ENCODE assay signal across 23 mouse cellular contexts in the genomic region with DNA sequence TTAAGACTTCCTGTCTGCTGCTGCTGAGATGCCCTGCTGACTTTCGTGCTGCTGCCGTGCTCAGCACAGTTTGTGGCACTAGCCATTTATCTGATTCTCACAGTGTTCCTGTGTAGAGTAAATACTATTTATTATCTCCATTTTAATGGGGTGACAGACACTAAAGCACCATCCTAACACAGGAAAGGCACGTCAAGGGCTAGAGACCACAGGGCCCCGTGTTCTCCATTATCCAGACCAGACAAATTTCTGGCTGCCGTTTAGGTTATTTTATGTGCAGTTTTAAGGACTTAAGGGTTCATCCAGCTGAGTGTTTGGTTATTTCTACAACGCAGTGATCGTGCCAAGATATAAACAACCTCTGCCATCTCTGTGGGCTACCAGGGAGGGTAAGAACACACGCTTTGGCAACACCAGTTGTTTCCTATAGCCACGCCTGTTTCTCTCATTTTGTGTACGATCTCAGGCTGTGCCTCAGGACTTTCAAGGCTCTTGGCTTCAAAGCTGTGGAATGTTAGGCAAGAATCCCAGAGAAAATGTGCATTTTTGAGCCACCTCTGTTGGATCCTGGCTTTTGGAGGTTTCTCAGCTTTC.
DNase-seq lines count a peak whose midpoint lies in the region; ATAC-seq and TF ChIP-seq lines count a peak whose summit lies in the region.
"Had no signal": no experiment of that assay in that cellular context is flagged by ENCODE, and none has a peak within 500 bp of the region (broad histone marks: within the 10 kb centered on the region; RNA-seq: fewer than 3 reads in every experiment).

No protein-coding gene starts in this region.

- H3K27ac ChIP-seq in hindbrain, embryonic 14.5 days = no peak overlapping the region
- no peak overlapping the region for H3K27ac ChIP-seq in hindbrain, embryonic 10.5 days
- H3K27ac ChIP-seq in lung, postnatal 0 days (ENCODE audit: low read length) = no peak overlapping the region
- H3K27ac ChIP-seq: embryonic facial prominence, embryonic 15.5 days; forebrain, embryonic 12.5 days; limb, embryonic 12.5 days; midbrain, embryonic 13.5 days; neural tube, embryonic 13.5 days had no signal

- H3K36me3 ChIP-seq in hindbrain, embryonic 14.5 days (replicated peaks; ENCODE audit: control insufficient read depth, insufficient read depth) = no peaks in the 10 kb centered on the region
- no peaks in the 10 kb centered on the region for H3K36me3 ChIP-seq in hindbrain, embryonic 10.5 days
- H3K36me3 ChIP-seq in lung, postnatal 0 days (ENCODE audit: insufficient read depth, low read length) = no peaks in the 10 kb centered on the region
- H3K36me3 ChIP-seq: forebrain, embryonic 12.5 days; heart, embryonic 12.5 days; midbrain, embryonic 13.5 days; neural tube, embryonic 13.5 days had no signal

- TF ChIP-seq CTCF in lung, postnatal 0 days (IDR thresholded peaks at IDR 0.05) = no peak

- no peak for ATAC-seq in hindbrain, embryonic 14.5 days (ENCODE audit: low FRiP score)
- no peak for ATAC-seq in lung, postnatal 0 days
- peak; percentile 86 for ATAC-seq in megakaryocyte-erythroid progenitor cell, adult 5-6 weeks (replicated peaks; ENCODE audit: low FRiP score, low TSS enrichment, poor library complexity, severe bottlenecking)
- no peak for ATAC-seq in erythroblast, adult 5-6 weeks (replicated peaks; ENCODE audit: low FRiP score, poor library complexity, severe bottlenecking)
- ATAC-seq: hindbrain, embryonic 16.5 days; intestine, embryonic 16.5 days; midbrain, embryonic 13.5 days had no signal

- peak; percentile 18 for DNase-seq in hindbrain, embryonic 14.5 days (ENCODE audit: low spot score)
- no peak for DNase-seq in hindbrain, embryonic 10.5 days (ENCODE audit: low spot score)
- peak; percentile 19 for DNase-seq in lung, postnatal 0 days (ENCODE audit: low spot score)
- DNase-seq in lung, adult 18-20 months = no peak
- DNase-seq in fat pad, adult 2 months (ENCODE audit: extremely low read depth, low read depth, low spot score) = peak; percentile 34
- DNase-seq: adrenal gland, adult 2 months; cerebellum, adult 8-10 months; heart, adult 11 months; heart, postnatal 14 days; kidney, postnatal 4 days; lung, postnatal 10 days; thymus, postnatal 25 days had no signal

- H3K4me3 ChIP-seq in hindbrain, embryonic 14.5 days (replicated peaks; ENCODE audit: low read length) = no peak overlapping the region
- H3K4me3 ChIP-seq in hindbrain, embryonic 10.5 days = no peak overlapping the region
- no peak overlapping the region for H3K4me3 ChIP-seq in lung, postnatal 0 days (ENCODE audit: low read depth, low read length)
- H3K4me3 ChIP-seq: embryonic facial prominence, embryonic 15.5 days; forebrain, embryonic 12.5 days; heart, embryonic 12.5 days; limb, embryonic 12.5 days; midbrain, embryonic 13.5 days; neural tube, embryonic 13.5 days had no signal

- no peaks in the 10 kb centered on the region for H3K4me1 ChIP-seq in hindbrain, embryonic 14.5 days (replicated peaks; ENCODE audit: control insufficient read depth, insufficient read depth, low read length)
- no peaks in the 10 kb centered on the region for H3K4me1 ChIP-seq in hindbrain, embryonic 10.5 days (replicated peaks)
- peaks cover 3% of the 10 kb centered on the region; the same call in 1 of the 2 replicates for H3K4me1 ChIP-seq in lung, postnatal 0 days (ENCODE audit: insufficient read depth, low read depth, low read length)
- H3K4me1 ChIP-seq: embryonic facial prominence, embryonic 15.5 days; forebrain, embryonic 12.5 days; heart, embryonic 12.5 days; limb, embryonic 12.5 days; midbrain, embryonic 13.5 days; neural tube, embryonic 13.5 days had no signal

- H3K4me2 ChIP-seq in hindbrain, embryonic 14.5 days (replicated peaks) = no peak overlapping the region
- H3K4me2 ChIP-seq in lung, postnatal 0 days (replicated peaks; ENCODE audit: low read depth, low read length) = no peak overlapping the region
- H3K4me2 ChIP-seq: embryonic facial prominence, embryonic 15.5 days; forebrain, embryonic 12.5 days; heart, embryonic 12.5 days; limb, embryonic 12.5 days; midbrain, embryonic 13.5 days; neural tube, embryonic 13.5 days had no signal

- 79% methylated on average over 10 of the region's 10 CpGs for WGBS in hindbrain, embryonic 14.5 days
- WGBS in hindbrain, embryonic 10.5 days = 87% methylated on average over 10 of the region's 10 CpGs
- 32% methylated on average over 10 of the region's 10 CpGs for WGBS in lung, postnatal 0 days

- H3K9me3 ChIP-seq in hindbrain, embryonic 14.5 days (ENCODE audit: control insufficient read depth, low read length) = no peaks in the 10 kb centered on the region
- H3K9me3 ChIP-seq in hindbrain, embryonic 10.5 days = no peaks in the 10 kb centered on the region
- H3K9me3 ChIP-seq in lung, postnatal 0 days (ENCODE audit: low read length) = no peaks in the 10 kb centered on the region
- H3K9me3 ChIP-seq: embryonic facial prominence, embryonic 15.5 days; forebrain, embryonic 12.5 days; heart, embryonic 12.5 days; limb, embryonic 12.5 days; midbrain, embryonic 13.5 days; neural tube, embryonic 13.5 days had no signal

- H3K27me3 ChIP-seq in hindbrain, embryonic 14.5 days (ENCODE audit: control insufficient read depth, insufficient read depth, low read length) = no peaks in the 10 kb centered on the region
- H3K27me3 ChIP-seq in hindbrain, embryonic 10.5 days (ENCODE audit: insufficient read depth, poor library complexity, severe bottlenecking) = no peaks in the 10 kb centered on the region
- no peaks in the 10 kb centered on the region for H3K27me3 ChIP-seq in lung, postnatal 0 days (replicated peaks; ENCODE audit: insufficient read depth, low read length)
- H3K27me3 ChIP-seq: CH12.LX; embryonic facial prominence, embryonic 15.5 days; forebrain, embryonic 12.5 days; heart, embryonic 12.5 days; limb, embryonic 12.5 days; midbrain, embryonic 13.5 days; neural tube, embryonic 13.5 days had no signal

- no peak for TF ChIP-seq EP300 in lung, postnatal 0 days (IDR thresholded peaks at IDR 0.05)

- H3K9ac ChIP-seq in hindbrain, embryonic 14.5 days = no peak overlapping the region
- no peak overlapping the region for H3K9ac ChIP-seq in lung, postnatal 0 days (replicated peaks; ENCODE audit: low read depth)
- H3K9ac ChIP-seq: embryonic facial prominence, embryonic 15.5 days; forebrain, embryonic 12.5 days; heart, embryonic 12.5 days; limb, embryonic 12.5 days; midbrain, embryonic 13.5 days; neural tube, embryonic 13.5 days had no signal

Comparison
In these comparisons a context has a peak if more than half of its experiments do, and no peak if none do; other contexts are left out.
1. DNase-seq: peak in hindbrain, embryonic 14.5 days (single experiment), lung, postnatal 0 days (single experiment) and fat pad, adult 2 months (single experiment); none in hindbrain, embryonic 10.5 days (single experiment) and lung, adult 18-20 months (0 of 2).